Mouse (Mus musculus) mouse embryonic stem cell (cell line): ENCODE measurements around the gene Ddr2.
"Not testable (repeated sequence)": the region's sequence is repeated elsewhere in the genome, so short reads cannot be mapped to it uniquely, and the experiment has no call there.

ENCODE experiments used
- in situ Hi-C, 2 experiments: fragments of 300-500 bp; cut with MboI; formaldehyde crosslinking; loops; 1 replicate in 1 of 2; 3 replicates in 1 of 2; pipeline ENCODE4 v1.14.3; 2019 to 2020; ENCODE audit warnings: low sequenced_read_pairs in 2 of 2, low pct_unique_long_range_greater_than_20kb in 1 of 2, mixed read lengths in 1 of 2; ENCODE audit not compliant: unreplicated experiment in 1 of 2

Ddr2 gene

DNA sequence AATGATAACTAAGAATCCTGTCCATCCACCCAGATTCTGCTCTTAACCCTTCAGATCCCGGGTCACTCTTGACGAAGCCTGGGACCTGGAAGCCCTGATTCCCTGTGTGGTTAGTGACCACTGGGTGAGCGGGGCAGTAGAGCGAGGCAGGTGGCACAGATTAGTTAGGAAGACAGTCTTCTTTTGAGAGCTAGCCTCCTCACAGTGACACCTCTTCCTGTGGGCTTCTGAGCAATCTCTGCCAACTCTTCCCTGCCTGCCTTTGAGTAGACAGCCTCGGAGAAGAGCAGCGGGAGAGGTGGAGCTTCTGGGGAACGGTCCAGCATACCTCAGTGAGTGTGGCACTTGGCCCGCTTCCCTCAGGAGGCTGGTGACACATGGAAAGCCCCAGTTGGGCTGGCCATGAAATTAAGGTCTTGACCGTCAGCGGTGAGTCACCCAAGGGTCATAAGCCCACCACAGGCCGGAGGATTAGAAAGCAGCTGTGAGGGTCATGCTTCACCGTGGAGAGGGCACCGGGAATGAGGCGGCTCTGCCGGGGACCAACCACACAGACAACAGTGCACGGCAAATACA lies 1.2 kb upstream of the Ddr2 start:
- in situ Hi-C loops = no loop called here

DNA sequence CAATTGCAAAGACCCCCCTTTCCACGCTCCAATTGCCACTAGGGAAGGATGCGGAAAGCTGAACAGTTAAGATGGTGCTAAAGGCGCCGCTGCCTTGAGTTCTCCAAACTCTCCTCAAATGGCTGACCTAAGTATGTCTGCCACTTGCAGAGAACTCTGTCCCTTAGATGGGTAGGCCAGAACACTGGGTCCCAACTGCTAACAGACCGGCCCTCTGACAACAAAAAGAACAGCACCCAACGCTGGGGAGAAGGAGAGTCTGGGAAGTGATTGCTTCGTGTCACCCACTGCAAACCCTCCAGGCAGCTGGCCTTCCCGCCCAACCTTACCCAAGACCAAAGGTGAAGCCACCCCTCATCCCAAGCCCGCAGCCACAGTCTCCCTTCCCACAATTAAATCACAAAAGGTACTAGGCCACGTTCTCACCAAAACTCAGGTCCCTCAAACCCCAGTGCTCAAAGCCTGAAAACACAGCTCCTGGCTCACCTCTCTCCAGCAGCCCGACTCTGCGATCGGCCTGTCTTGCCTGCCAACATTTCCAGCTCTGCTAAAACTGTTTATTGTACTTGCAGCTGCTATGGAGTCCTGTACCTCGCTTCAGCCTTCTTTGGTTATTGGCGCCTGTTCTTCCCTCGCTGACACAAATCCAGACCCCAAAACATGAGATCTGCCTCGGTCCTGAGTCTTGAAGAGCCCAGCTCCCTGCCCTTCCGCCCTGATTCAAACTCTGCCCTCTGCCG lies 616 bp downstream of the Ddr2 start:
- in situ Hi-C loops = no loop called here

DNA sequence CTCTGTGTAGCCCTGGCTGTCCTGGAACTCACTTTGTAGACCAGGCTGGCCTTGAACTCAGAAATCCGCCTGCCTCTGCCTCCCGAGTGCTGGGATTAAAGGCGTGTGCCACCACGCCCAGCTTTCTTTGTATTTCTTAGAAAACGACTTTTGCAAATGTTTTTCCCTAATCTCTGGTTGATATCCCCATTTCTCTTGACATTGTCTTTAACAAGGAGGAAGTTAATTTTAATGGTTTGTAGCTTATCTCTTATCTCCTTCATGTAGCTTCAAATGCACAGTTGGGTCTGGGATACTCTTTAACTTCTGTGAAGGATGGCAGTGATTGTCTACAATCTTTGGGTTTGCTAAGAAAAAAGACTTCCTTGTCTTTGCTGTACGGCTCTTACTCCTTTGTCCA lies 7.7 kb downstream of the Ddr2 start:
- in situ Hi-C loops = not testable (repeated sequence)

- in situ Hi-C loops = no loop called here
Observed at GRCm38 (mm10) chr1:170086631-170087030, 23.9 kb downstream of the Ddr2 start.

GRCm38 (mm10) chr1:170084151-170084796 lies 26.3 kb downstream of the Ddr2 start:
- in situ Hi-C loops = no loop called here

DNA sequence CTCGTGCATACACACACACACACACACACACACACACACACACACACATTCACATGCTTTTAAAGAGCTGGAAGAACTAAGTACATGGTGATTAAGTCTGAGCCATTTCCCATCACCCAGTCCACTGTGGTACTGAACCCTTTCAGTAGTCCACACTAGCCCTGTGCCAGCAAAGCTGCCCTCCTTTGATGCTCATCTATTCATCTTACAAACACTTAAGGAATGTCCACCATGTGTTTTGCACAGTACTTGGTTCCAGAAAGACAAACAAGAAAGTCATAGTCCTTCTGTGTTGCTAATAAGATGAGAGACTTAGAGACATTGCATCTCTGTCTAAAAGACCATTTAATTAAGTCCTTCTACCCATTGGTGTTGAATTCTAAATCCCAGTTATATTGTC lies 29.7 kb downstream of the Ddr2 start:
- in situ Hi-C loops = no loop called here

- in situ Hi-C loops = no loop called here
Observed at GRCm38 (mm10) chr1:170079465-170079864, 31.1 kb downstream of the Ddr2 start.

- in situ Hi-C loops = no loop called here
Observed at GRCm38 (mm10) chr1:170076339-170076738, 34.2 kb downstream of the Ddr2 start.

DNA sequence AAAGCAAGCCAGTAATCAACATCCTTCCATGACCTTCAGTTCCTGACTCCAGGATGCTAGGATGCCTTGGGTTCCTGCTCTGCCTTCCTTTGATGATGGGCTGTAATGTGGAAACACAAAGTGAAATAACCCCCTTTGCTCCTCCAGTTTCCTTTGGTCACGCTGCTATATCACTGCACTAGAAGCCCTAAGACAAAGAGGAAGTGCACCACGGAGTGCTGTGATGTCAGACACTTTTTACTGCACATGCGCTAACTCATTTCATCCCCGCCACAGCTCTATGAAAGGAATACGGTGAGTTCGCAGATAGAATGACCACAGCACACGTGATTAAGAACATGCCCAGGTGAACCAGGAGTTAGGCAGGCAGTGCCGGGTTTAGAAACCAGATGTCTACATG lies 36.8 kb downstream of the Ddr2 start:
- in situ Hi-C loops = no loop called here

DNA sequence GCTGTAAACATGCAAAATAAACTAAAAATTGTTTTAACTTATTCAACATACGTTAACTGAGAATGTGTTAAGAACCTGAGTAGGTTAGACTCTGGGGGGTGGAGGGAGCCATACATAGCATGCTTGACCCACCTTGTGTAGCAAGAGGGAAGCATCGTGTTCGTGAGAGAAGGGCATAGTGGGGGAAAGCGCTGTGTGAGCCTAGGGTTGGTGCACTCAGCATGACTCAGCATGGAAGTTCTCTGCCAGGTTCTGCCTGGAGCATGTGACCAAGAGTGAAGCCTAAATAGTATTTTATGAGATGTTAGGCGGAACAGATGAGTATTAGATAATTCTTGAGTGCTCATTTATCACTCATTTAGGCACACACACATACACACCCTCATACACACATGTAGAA lies 41.4 kb downstream of the Ddr2 start:
- in situ Hi-C loops = no loop called here

- in situ Hi-C loops = no loop called here
Observed at GRCm38 (mm10) chr1:170065931-170066330, 44.6 kb downstream of the Ddr2 start.

GRCm38 (mm10) chr1:170065009-170065408 lies 45.6 kb downstream of the Ddr2 start:
- in situ Hi-C loops = no loop called here

GRCm38 (mm10) chr1:170064083-170064494 lies 46.5 kb downstream of the Ddr2 start:
- in situ Hi-C loops = no loop called here

DNA sequence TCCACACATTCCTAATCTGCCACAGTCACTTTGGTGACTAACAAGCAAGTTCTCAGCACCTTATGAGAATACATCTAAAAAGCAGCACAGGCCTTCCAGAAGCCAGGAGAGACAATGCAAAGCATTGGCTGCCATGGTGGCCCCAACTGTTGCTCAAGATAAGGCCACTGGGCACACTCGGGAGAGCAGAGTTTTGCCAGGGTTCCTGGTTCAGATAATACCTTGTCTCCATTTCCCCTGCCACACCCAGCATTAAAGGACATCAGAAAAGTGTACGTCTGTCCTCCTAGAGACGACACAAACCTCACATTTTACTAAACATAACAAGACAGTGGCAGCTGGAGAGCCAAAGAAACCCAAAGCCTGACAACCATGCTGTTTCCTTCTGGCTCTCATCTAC lies 50.3 kb downstream of the Ddr2 start:
- in situ Hi-C loops = no loop called here

DNA sequence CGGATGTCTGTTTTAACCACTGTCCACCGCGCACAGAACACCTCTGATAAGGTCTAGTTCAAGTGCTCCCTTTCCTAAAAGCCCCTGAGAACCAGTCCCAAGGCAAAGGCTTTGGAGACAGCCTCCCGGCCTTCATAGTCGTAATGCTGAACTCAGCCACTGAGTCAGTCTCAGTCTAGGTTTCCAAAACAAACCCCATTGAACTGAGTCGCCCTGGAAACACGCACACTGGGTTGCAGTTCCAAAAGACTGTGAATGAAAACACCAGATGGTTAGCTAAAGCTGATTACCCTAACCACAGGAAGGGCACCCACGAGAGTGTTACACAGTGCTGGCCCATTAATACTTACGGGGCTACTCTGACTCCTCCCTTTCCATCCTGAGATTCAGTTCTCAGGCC lies 51.2 kb downstream of the Ddr2 start:
- in situ Hi-C loops = no loop called here

DNA sequence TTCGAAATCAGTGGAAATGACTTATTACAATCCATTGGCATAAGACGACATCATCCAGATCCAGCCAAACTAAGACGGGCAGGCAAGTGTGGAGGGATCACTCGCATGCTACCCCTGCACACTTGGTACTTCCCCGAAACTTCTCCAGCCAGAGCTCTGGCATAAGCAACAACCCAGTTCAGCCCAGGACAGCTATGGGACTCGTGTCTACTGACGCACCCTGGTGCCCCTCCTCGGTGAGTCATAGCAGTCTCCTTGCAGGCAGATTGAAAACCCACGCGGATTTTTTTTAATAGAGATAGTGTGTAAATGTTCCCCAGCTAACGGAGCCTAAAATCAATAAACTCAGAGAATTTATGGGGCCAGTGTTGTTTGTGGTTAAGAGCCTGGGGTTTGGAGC lies 52.5 kb downstream of the Ddr2 start:
- in situ Hi-C loops = no loop called here

DNA sequence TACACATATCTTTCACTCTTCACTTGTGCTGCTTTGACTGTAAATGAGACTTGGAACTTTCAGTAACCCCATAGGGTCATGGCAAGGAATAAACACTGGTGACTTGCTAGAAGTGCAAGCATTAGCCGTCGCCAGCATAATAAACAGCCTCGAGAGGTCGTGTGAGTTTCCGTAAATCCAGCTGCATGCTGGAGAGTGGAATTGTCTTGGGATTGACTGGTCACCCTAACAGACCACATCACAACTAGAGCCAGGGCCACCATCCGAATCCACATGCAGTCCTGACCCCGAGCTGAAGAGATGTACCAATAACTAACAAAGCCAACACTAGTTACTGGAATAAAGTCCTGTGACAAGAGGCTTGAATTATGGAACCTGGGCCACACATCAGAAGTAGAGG lies 53.0 kb downstream of the Ddr2 start:
- in situ Hi-C loops = no loop called here

GRCm38 (mm10) chr1:170056921-170057320 lies 53.6 kb downstream of the Ddr2 start:
- in situ Hi-C loops = no loop called here

DNA sequence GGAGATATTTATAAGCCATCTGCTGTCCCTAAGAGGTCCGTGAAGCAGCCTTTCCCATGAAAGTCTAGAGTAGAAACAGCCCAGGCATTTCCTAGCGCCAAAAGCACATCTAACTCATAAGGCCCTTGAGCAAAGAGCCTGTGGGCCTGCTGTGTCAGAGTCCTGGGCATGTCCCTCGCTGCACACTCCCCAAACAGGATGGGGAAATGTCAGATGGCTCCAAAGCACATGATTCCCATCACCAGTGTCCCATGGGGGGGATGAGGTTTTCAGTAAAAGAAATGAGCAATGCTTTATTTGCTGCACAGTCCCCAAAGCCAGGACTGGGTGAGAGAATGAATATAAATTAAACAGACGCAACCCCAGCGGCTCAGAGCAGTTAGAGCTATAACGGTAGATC lies 54.3 kb downstream of the Ddr2 start:
- in situ Hi-C loops = no loop called here

- in situ Hi-C loops = no loop called here
Observed at GRCm38 (mm10) chr1:170052469-170053065, 58.0 kb downstream of the Ddr2 start.
